Mouse (Mus musculus): ENCODE results near the gene Smad9. TPM values are rescaled to one million over a fixed set of nuclear protein-coding genes. Genes with fewer than 3 reads are reported as not detected.
"Not testable (repeated sequence)": the region's sequence is repeated elsewhere in the genome, so short reads cannot be mapped to it uniquely, and the experiment has no call there.

Gene Smad9
- polyA plus RNA-seq, 1 experiment, result 0.12 TPM

GRCm38 (mm10) chr3:54760321-54761115 lies 5.1 kb downstream of the Smad9 start:
- Histone ChIP-seq H3K27me3 (ENCODE audit: control insufficient read depth, insufficient read depth, insufficient read length) (no peaks in the 10 kb centered on the region), H3ac (ENCODE audit: control insufficient read depth, insufficient read length) (no peak overlapping the region), H3K36me3 (ENCODE audit: control insufficient read depth, insufficient read depth) (no peaks in the 10 kb centered on the region), H3K4me3 (no peak overlapping the region), H3K4me2 (ENCODE audit: low read depth) (no peak overlapping the region), H3K79me2 (ENCODE audit: control insufficient read depth, insufficient read depth) (no peaks in the 10 kb centered on the region)
- TF ChIP-seq MAX (IDR thresholded peaks at IDR 0.05; ENCODE audit: low read depth) (no peak), USF1 (IDR thresholded peaks at IDR 0.05; ENCODE audit: low read depth) (no peak), TCF12 (IDR thresholded peaks at IDR 0.05; ENCODE audit: insufficient read depth, poor library complexity, severe bottlenecking) (no peak), MYOD1 (IDR thresholded peaks at IDR 0.05; ENCODE audit: control insufficient read depth in 1 of 3, insufficient read length in 2 of 3, low read depth in 2 of 3) (no peak), E2F4 (IDR thresholded peaks at IDR 0.05; ENCODE audit: insufficient read depth) (no peak), CEBPB (IDR thresholded peaks at IDR 0.05; ENCODE audit: insufficient read depth, poor library complexity, severe bottlenecking) (no peak), MYOG (IDR thresholded peaks at IDR 0.05; ENCODE audit: control insufficient read depth in 1 of 3, insufficient read depth in 1 of 3, insufficient read length in 2 of 3, low read depth in 2 of 3) (no peak), SRF (IDR thresholded peaks at IDR 0.05; ENCODE audit: control insufficient read depth, insufficient read length, low read depth) (no peak), POLR2A (IDR thresholded peaks at IDR 0.05; ENCODE audit: insufficient read length, low read depth) (no peak), POLR2AphosphoS2 (IDR thresholded peaks at IDR 0.05; ENCODE audit: insufficient read length, low read depth) (no peak), REST (IDR thresholded peaks at IDR 0.05; ENCODE audit: insufficient read depth, insufficient read length) (no peak), TCF3 (IDR thresholded peaks at IDR 0.05; ENCODE audit: insufficient read length, low read depth) (no peak)

- Histone ChIP-seq H3K79me2 (ENCODE audit: control insufficient read depth, insufficient read depth) (no peaks in the 10 kb centered on the region), H3K4me3 (no peak overlapping the region), H3K36me3 (ENCODE audit: control insufficient read depth, insufficient read depth) (no peaks in the 10 kb centered on the region), H3K27me3 (ENCODE audit: control insufficient read depth, insufficient read depth, insufficient read length) (no peaks in the 10 kb centered on the region), H3K4me2 (ENCODE audit: low read depth) (no peak overlapping the region), H3ac (ENCODE audit: control insufficient read depth, insufficient read length) (no peak overlapping the region)
- TF ChIP-seq TCF3 (IDR thresholded peaks at IDR 0.05; ENCODE audit: insufficient read length, low read depth) (no peak), MYOD1 (IDR thresholded peaks at IDR 0.05; ENCODE audit: control insufficient read depth in 1 of 3, insufficient read length in 2 of 3, low read depth in 2 of 3) (no peak), SRF (IDR thresholded peaks at IDR 0.05; ENCODE audit: control insufficient read depth, insufficient read length, low read depth) (no peak), MAX (IDR thresholded peaks at IDR 0.05; ENCODE audit: low read depth) (no peak), POLR2AphosphoS2 (IDR thresholded peaks at IDR 0.05; ENCODE audit: insufficient read length, low read depth) (no peak), USF1 (IDR thresholded peaks at IDR 0.05; ENCODE audit: low read depth) (no peak), POLR2A (IDR thresholded peaks at IDR 0.05; ENCODE audit: insufficient read length, low read depth) (no peak), MYOG (IDR thresholded peaks at IDR 0.05; ENCODE audit: control insufficient read depth in 1 of 3, insufficient read depth in 1 of 3, insufficient read length in 2 of 3, low read depth in 2 of 3) (no peak), E2F4 (IDR thresholded peaks at IDR 0.05; ENCODE audit: insufficient read depth) (no peak), REST (IDR thresholded peaks at IDR 0.05; ENCODE audit: insufficient read depth, insufficient read length) (no peak), TCF12 (IDR thresholded peaks at IDR 0.05; ENCODE audit: insufficient read depth, poor library complexity, severe bottlenecking) (no peak), CEBPB (IDR thresholded peaks at IDR 0.05; ENCODE audit: insufficient read depth, poor library complexity, severe bottlenecking) (no peak)
Observed at GRCm38 (mm10) chr3:54761258-54761657, 5.9 kb downstream of the Smad9 start.

GRCm38 (mm10) chr3:54764418-54764817 lies 9.0 kb downstream of the Smad9 start:
- Histone ChIP-seq H3K36me3 (ENCODE audit: control insufficient read depth, insufficient read depth) (no peaks in the 10 kb centered on the region), H3K4me2 (ENCODE audit: low read depth) (peak overlapping the region; percentile 38), H3ac (ENCODE audit: control insufficient read depth, insufficient read length) (no peak overlapping the region), H3K27me3 (ENCODE audit: control insufficient read depth, insufficient read depth, insufficient read length) (no peaks in the 10 kb centered on the region), H3K4me3 (peak overlapping the region; percentile 9), H3K79me2 (ENCODE audit: control insufficient read depth, insufficient read depth) (no peaks in the 10 kb centered on the region)
- TF ChIP-seq CEBPB (IDR thresholded peaks at IDR 0.05; ENCODE audit: insufficient read depth, poor library complexity, severe bottlenecking) (no peak), USF1 (IDR thresholded peaks at IDR 0.05; ENCODE audit: low read depth) (peak; percentile 60), REST (IDR thresholded peaks at IDR 0.05; ENCODE audit: insufficient read depth, insufficient read length) (no peak)

- not testable (repeated sequence) for H3K4me3 ChIP-seq; H3K27me3 ChIP-seq (ENCODE audit: control insufficient read depth, insufficient read depth, insufficient read length); H3K79me2 ChIP-seq (ENCODE audit: control insufficient read depth, insufficient read depth); H3K36me3 ChIP-seq (ENCODE audit: control insufficient read depth, insufficient read depth); H3K4me2 ChIP-seq (ENCODE audit: low read depth); H3ac ChIP-seq (ENCODE audit: control insufficient read depth, insufficient read length)
Observed at GRCm38 (mm10) chr3:54765521-54765920, 10.1 kb downstream of the Smad9 start.

- Histone ChIP-seq H3K36me3 (ENCODE audit: control insufficient read depth, insufficient read depth) (no peaks in the 10 kb centered on the region), H3K79me2 (ENCODE audit: control insufficient read depth, insufficient read depth) (no peaks in the 10 kb centered on the region), H3K4me2 (ENCODE audit: low read depth) (no peak overlapping the region), H3K4me3 (no peak overlapping the region), H3ac (ENCODE audit: control insufficient read depth, insufficient read length) (no peak overlapping the region), H3K27me3 (ENCODE audit: control insufficient read depth, insufficient read depth, insufficient read length) (no peaks in the 10 kb centered on the region)
- TF ChIP-seq REST (IDR thresholded peaks at IDR 0.05; ENCODE audit: insufficient read depth, insufficient read length) (no peak), MYOD1 (IDR thresholded peaks at IDR 0.05; ENCODE audit: control insufficient read depth in 1 of 3, insufficient read length in 2 of 3, low read depth in 2 of 3) (no peak), POLR2A (IDR thresholded peaks at IDR 0.05; ENCODE audit: insufficient read length, low read depth) (no peak), E2F4 (IDR thresholded peaks at IDR 0.05; ENCODE audit: insufficient read depth) (no peak), USF1 (IDR thresholded peaks at IDR 0.05; ENCODE audit: low read depth) (no peak), TCF12 (IDR thresholded peaks at IDR 0.05; ENCODE audit: insufficient read depth, poor library complexity, severe bottlenecking) (no peak), SRF (IDR thresholded peaks at IDR 0.05; ENCODE audit: control insufficient read depth, insufficient read length, low read depth) (no peak), POLR2AphosphoS2 (IDR thresholded peaks at IDR 0.05; ENCODE audit: insufficient read length, low read depth) (no peak), MAX (IDR thresholded peaks at IDR 0.05; ENCODE audit: low read depth) (no peak)
Observed at GRCm38 (mm10) chr3:54766034-54766433, 10.7 kb downstream of the Smad9 start.
